Mouse (Mus musculus) kidney, postnatal 10 days (tissue): ENCODE measurements around the gene Cpt1b.
"Not testable (repeated sequence)": the region's sequence is repeated elsewhere in the genome, so short reads cannot be mapped to it uniquely, and the experiment has no call there.

Experiments used
- DNase-seq: peaks from one replicate; pipeline ENCODE4 v3.0.0; 2021; ENCODE audit warnings: mixed read lengths

The Cpt1b gene

GRCm38 (mm10) chr15:89431271-89431670 is 5.6 kb upstream of the Cpt1b start:
- no peak for DNase-seq

DNA sequence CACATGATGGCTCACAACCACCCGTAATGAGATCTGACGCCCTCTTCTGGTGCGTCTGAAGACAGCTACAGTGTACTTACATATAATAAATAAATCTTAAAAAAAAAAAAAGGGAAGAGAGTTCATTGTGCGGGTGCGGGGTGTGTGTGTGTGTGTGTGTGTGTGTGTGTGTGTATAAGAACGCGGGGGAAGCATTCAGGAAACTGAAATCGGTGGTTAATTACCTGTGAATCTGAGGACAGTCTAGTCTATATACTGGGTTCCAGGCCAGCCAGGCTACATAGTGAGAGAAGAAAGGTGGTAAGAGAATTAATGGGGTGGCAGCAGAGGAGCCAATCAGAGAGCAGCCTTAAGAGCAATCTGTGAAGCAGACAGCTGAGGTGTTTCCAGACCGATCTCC is 5.1 kb upstream of the Cpt1b start:
- DNase-seq, result not testable (repeated sequence)

GRCm38 (mm10) chr15:89430341-89430740 is 4.7 kb upstream of the Cpt1b start:
- no peak for DNase-seq

GRCm38 (mm10) chr15:89429352-89430221 is 3.9 kb upstream of the Cpt1b start, which contains the start of the genes C730034F03Rik, Gm44502 and Chkb:
Gene C730034F03Rik (plus strand): TSS chr15:89429589.
Gene Gm44502 (minus strand): TSS chr15:89429696.
Gene Chkb (minus strand): TSS chr15:89429908.
- peak; percentile 94 for DNase-seq

DNA sequence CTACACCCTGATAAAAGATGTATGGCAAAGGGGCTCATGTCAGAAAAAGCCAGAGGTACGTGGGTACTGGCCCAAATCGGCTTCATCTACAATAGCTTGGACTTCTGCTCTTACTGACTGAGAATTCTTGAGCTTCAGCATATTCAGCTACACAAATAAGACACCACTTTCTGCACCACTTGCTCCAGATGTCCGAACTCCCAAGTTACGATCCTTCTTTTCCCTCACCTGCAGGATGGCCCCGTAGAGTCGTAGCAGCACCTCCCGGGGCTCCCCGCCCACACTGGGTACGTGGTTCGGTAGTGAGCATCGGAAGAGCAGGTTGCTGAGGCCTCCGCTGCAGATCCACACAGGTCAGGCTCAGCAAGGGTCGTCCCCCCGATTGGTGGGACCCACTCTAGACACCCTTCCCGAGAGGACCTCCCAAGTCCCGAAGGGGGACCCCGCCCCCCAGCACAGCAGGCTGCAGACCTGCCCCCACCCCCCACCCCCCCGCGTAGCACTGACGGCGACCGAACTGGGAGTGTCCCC is 3.2 kb upstream of the Cpt1b start:
- DNase-seq, result no peak

- DNase-seq, result no peak
These were observed 2.6 kb upstream of the Cpt1b start for GRCm38 (mm10) chr15:89428136-89428790.

GRCm38 (mm10) chr15:89426716-89427115 is 1.1 kb upstream of the Cpt1b start:
- DNase-seq, result no peak

GRCm38 (mm10) chr15:89424621-89425020 is 1.0 kb downstream of the Cpt1b start:
- DNase-seq, result no peak

DNA sequence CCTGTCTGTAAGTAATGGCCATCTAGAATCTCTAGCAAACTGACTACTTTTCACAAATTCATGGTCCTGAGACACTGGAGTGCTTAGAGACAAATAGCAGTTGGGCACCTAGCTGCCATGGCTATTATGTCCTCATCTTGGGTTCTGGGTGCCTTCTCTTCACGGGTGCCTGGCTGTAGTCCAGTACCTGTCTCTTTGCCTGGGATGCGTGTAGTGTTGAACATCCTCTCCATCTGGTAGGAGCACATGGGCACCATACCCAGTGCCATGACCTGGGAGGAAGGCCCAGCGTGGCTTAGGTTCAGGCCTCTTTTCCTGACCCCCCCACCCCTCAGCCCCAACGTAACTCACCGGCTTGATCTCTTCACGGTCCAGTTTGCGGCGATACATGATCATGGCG is 3.7 kb downstream of the Cpt1b start:
- DNase-seq, result no peak

DNA sequence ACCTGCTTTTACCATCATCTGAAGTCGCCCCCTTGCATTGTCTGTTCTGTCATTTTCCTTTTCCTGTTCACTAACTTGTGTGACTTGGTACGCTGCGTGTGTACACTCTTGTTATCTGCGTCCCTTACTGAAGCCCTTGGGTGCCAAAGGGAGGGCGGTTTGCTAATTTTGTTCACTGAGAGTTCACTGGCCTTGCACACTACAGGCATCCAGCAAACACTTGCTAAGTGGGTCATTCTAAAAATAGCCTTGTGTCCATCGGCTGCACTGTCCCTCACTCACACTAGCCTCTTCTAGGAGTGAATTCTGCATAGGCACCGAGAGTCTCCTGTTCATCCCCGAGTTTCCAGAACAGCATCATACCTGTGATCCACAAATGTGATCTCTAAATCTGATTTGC is 10.4 kb downstream of the Cpt1b start:
- no peak for DNase-seq

DNA sequence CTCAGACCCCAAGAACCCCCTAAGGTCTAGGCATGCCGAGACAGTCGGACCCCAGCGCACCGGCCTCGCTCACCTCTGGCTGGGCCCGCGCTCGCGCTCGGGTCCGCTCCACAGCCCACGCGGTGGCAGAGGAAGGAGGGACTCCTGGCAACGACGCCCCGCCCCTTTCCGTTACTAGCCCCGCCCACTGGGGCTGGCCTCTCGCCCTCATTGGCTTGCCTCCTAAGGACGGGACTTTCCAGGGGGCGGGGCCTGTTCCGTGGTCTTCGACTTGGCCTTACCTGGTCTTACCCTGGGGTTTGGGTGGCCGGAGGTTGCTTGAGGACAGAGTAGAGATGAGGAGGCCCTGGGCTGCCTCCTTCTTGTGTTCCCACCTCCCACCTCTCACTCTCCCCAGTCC is 15.5 kb downstream of the Cpt1b start, which contains the start of gene Syce3:
Syce3 (minus strand) TSS at position 386 of the 400 bp plus-strand sequence.
- no peak for DNase-seq

DNA sequence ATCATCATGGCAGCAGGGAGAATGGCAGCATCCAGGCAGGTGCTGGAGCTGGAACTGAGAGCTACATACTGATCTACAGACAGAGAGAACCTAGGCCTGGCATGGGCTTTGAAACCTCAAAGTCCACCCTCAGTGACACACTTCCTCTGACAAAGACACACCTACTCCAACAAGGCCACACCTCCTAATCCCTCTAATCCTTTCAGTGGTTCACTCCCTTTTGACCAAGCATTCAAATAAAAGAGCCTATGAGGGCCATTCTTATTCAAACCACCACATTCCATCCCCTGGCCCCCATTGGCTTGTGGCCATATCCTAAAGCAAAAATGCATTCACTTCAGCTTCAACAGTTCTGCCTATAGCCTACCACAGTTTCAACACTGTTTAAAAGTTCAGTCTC is 19.0 kb downstream of the Cpt1b start:
- DNase-seq, result no peak

GRCm38 (mm10) chr15:89404831-89405623 is 20.6 kb downstream of the Cpt1b start:
- DNase-seq, result no peak

- no peak for DNase-seq
These were observed 23.2 kb downstream of the Cpt1b start for GRCm38 (mm10) chr15:89402471-89402870.

- DNase-seq, result no peak
These were observed 25.9 kb downstream of the Cpt1b start for GRCm38 (mm10) chr15:89399716-89400115.

DNA sequence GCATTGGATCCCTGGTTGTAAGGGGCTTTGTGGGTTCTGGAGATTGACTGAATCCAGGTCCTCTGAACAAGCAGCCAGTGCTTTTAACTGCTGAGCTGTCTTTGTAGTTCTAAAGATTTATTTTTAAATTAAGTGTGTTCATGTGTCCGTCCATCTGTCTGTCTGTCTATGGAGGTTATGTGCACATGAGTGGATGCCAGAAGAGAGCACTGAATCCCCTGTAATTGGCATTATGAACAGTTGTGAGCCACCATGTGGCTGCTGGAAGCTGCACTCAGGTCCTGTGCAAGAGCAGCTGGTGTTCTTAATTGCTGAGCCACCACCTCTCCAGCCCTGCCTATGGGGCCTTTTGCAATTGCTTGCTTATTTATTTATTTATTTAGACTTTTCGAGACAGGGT is 27.5 kb downstream of the Cpt1b start:
- no peak for DNase-seq

- DNase-seq, result no peak
These were observed 28.8 kb downstream of the Cpt1b start for GRCm38 (mm10) chr15:89396883-89397282.

- DNase-seq, result no peak
These were observed 35.6 kb downstream of the Cpt1b start for GRCm38 (mm10) chr15:89390081-89390480.

- DNase-seq, result no peak
These were observed 38.5 kb downstream of the Cpt1b start for GRCm38 (mm10) chr15:89387127-89387526.

DNA sequence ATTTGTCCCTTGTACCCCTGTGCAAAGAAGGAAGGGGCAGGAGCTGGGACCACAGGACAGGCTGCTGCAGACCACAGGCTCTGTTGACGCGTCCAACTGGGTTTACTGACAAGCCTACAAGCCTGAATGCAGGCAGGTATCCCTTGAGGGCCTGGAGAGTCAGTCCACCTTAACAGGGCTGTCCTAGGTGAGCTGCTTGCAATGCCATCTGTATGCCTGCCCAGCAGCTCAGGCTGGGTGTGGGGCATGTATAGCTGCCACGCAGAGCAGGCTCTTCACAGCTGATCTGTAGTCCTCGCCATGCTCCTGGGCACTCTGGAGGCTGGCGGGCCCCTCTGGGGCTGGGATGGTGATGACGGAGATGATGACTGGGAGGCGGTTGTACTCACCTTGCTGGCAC is 41.0 kb downstream of the Cpt1b start, which contains the start of gene Klhdc7b:
Klhdc7b (plus strand) TSS at position 301 of the 400 bp plus-strand sequence.
- no peak for DNase-seq

- peak; percentile 61 for DNase-seq
These were observed 46.2 kb downstream of the Cpt1b start for GRCm38 (mm10) chr15:89379429-89379828.

DNA sequence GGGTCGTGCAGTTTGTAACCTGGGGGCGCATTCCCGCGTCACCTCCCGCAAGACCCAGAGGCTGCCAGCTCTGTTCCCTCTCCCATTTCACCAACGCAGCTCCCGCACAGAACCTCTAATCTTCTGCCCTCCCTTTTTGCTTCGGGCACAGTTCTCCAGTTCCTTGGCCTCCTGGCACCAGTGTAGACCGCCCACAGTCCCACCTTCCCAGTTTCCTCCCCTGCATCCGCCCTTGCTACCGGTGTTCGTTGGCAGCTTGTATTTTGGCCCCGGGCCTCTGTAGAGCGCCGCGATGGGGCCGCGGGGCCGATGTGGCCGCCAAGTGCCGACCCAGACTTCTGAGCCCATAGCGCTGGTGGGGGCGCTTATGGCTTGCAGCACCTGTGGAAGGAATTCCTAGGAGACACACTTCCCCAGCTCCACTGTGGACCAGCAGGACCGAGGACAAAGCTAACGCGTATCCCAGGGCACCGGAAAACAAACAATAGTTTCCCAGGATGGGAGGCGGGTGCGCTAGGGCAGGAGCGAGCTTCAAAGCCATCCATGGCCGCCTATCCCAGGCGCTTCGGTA is 46.7 kb downstream of the Cpt1b start, which contains the start of gene Odf3b:
Odf3b (minus strand) TSS at position 452 of the 571 bp plus-strand sequence.
- peak; percentile 49 for DNase-seq
